Mouse (Mus musculus): ENCODE results near the gene 1700001P01Rik.

DNA sequence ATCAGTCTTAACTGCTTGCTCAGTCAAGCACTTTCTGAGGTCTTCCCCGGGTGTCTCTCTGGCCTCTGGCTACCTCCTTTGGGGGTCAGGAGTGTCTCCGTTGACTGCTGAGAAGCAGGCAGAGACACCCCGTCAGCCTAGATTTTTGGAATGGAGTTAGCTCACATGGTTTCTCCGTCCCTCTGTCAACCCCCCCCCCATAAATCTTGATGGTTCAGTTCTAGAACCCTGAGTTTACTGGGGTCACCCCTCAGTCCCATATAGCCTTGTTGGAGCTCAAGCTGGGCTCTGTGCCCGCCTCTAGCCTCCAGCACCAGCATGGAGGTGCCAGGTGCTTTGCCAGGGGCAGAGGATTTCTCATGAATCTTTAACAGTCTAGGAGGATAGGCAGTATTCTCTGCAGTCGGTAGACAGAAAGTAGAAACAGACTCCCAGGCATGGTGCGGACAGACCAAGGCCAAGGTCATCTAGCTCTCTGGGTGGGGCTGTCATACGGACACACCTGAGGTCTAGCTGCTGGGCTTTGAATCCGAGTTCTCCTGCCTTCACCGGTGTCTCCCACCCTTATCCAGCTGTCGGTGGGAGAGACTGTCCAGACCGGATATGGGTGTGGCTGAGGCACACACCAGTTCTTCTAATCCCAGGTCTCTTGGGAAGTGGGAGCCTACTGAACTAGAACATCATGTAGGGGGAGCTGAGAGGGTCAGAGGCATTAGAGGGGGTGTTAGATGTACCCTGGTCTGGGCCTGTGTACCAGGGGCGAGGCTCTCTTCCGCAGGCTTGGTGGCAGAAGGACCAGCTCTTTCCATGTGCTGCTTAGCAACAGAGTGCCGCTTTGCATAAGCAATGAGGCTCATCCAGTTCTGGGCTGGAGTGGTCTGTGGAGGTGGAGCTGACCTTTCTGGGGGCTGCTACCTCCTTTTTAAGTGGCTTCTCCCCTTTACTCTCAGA lies 30.2 kb upstream of the 1700001P01Rik start:
- TF ChIP-seq EP300 (IDR thresholded peaks at IDR 0.05; ENCODE audit: low read depth), result no peak
- TF ChIP-seq CTCF (IDR thresholded peaks at IDR 0.05; ENCODE audit: low read depth), result no peak

Measured in heart, postnatal 0 days (tissue).